Mouse (Mus musculus): ENCODE measurements at regions not wholly inside any gene's neighbourhood (a gene's known extent, or its start where the extent isn't known, plus 50 kb on each side); places are given as distances from the start of the nearest gene placed in this dataset.

DNA sequence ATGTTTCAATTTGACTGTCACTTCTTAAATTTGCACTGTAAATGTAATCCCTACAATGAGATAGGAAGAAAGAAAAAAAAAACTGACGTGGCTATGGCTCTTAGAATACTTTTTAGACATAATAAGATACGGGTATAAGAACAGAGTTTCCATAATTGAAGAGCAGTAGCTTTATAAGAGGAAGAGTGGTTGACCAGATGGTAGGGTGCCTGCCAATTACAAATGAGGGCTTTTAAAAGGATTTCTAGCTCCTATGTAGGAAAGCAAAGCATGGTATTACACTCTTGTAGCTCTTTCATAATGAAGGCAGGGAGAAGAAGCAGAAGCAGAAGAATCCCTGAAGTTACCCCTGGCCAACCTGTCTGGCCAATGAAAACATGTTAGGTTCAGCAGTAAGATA lies 239.7 kb upstream of the Car10 start:
- DNase-seq (ENCODE audit: low read depth, low spot score) = no peak
- in situ Hi-C loops (cut with MboI; ENCODE audit: low pct_unique_long_range_greater_than_20kb) = no loop called here
- ChIA-PET CTCF (interaction anchor here (0.9 kb wide), 1 partner anchor 238 kb away, joined by 3 read pairs; no protein-coding TSS in a partner anchor), POLR2A (no interaction called here)
- no peaks in the 10 kb centered on the region for H3K27me3 ChIP-seq
- ATAC-seq = no peak
- TF ChIP-seq CTCF (IDR thresholded peaks at IDR 0.05) = no peak

DNA sequence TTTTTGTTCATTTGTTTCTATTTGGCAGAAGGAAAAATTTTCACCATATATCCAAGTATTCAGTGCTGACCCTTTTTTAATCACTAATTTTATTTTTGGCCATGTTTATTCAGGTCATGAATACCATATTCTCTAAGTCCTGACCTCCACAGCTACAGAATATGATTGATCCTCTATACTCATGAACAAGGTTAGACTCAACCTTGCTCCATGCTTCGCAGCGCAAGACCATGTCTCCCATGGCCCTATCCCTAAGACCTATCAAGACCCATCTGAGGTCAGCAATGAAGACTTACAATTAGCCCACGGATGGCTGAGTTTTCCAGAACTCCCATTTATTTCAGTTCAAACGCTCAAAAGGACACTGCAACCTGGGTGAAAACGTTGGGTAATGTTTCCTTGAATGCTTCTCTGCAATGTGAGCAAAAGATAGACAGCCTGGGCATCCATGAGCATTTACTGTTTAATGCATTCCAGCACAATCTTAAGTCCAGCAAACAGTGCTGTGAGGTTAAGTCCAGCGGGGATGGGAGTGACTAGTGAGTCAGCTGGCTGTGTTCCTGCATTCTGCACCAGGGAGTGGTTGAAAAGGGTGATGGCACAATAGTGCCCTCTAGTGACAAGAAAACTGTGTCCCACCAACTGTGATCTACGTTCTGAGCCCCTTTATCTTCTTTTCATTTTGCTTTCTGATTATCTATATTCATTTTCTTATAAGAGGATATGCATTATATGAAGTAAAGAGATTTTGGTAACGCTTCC lies 208.0 kb upstream of the Car10 start:
- TF ChIP-seq CTCF (IDR thresholded peaks at IDR 0.05) = peak; percentile 48
- in situ Hi-C loops (cut with MboI; ENCODE audit: low pct_unique_long_range_greater_than_20kb) = no loop called here
- DNase-seq (ENCODE audit: low read depth, low spot score) = no peak
- ChIA-PET POLR2A (no interaction called here), CTCF (no interaction called here)
- ATAC-seq = peak; percentile 65
- H3K27me3 ChIP-seq = no peaks in the 10 kb centered on the region

DNA sequence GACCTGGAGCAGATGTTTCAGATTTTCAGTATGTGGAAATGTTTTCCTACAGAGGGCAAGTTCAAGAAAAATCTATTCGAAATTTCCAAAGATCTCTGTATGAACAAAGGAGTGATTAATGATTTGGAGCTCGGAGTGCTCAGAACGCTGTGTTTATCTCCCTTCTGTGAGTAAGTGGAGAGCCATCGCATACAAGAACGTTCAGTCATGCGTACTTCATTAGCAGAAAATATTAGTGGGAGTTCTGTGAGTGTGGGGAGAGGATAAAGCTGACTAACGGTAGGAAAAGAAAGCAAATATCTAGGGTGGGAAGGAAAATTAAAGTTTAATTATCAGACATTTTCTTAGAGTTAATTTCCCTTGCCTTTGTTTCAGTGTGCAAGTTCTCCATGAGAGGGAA lies 198.5 kb upstream of the Car10 start:
- ChIA-PET POLR2A (no interaction called here), CTCF (no interaction called here)
- in situ Hi-C loops (cut with MboI; ENCODE audit: low pct_unique_long_range_greater_than_20kb) = no loop called here
- ATAC-seq (no peak), DNase-seq (ENCODE audit: low read depth, low spot score) (no peak)
- no peak for TF ChIP-seq CTCF (IDR thresholded peaks at IDR 0.05)
- H3K27me3 ChIP-seq = peaks cover 5% of the 10 kb centered on the region

Measured in Patski (cell line).